Mouse (Mus musculus) thymus, postnatal 25 days (tissue): ENCODE results near the gene Cbx2.

Source experiments
- DNase-seq: peaks from one replicate; pipeline ENCODE4 v3.0.0; 2022

The Cbx2 gene

DNA sequence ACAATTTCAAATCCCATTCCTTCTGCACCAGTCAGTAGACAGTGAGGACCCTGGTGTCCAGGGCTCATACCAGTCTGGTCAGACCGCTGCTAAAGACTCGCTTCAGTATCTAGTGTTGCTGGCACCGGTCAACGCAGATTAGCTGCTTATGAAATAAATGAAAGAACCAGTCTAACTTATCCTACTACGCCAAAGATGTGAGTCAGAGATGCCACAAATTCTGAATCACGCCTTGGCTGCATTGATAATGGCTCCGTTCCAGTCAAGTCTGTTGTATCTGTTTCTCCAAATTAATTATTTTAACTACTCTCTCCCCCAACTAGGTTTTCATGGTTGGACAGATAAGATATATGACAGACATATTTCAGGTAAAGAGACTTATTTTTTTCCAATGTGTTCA, 1.6 kb upstream of the Cbx2 start:
- DNase-seq: no peak

DNA sequence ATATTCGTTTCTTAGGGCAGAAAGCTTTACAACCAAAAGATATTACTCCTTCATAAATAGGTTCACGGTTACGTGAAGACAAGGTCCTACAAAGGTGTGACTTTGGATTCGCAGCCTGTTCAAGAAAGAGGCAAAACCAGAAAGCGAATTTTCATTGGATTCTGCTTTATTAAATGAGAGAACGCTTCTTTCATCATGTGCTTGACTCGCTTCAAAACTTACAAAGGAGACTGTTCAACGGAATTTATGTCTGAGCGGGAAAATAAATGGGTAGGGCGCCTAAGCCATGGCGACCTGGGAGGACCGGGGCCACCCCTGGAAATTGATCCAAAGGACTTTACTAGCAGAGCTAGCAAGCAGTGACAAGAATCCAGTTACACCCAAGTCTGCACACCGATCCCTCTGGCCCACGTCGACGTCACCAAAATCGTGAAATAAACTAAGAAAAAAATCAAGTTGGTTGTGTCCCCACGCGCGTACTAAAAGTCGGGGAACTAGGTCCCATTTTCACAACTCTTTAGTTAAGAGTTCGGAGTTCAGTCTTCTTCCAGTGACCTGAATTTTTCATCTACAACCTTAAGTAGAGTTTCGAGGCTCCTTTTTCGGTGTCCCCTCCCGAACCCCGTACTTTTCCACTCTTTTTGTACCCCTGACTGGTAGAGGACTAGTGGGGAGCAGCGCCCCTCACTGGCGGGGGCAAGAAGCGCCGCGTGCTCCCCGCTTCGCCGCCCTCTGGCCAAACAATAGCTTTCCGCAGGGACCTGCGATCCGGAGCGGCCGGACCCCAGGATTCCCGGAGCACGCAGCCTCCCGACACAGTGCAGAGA, 481 bp upstream of the Cbx2 start:
- DNase-seq: no peak

DNA sequence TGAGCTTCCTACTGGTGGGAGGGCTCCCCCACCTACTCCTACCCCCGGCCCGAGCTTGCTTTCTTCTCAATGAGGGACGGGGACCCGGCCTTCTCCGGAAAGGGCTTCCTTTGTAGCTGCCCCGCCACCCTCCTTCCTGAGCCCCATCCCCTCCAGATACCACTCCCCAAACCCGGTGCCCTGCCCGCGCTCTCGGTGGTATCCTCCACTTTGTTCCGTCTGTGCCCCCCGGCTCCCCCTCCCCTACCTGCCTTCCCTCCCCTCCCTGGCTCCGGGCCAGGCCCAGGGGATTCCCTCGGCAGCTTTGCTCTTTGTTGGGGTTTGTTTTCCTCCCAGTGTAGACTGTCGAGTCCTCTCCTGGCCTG, 836 bp downstream of the Cbx2 start:
- peak; percentile 62 for DNase-seq

DNA sequence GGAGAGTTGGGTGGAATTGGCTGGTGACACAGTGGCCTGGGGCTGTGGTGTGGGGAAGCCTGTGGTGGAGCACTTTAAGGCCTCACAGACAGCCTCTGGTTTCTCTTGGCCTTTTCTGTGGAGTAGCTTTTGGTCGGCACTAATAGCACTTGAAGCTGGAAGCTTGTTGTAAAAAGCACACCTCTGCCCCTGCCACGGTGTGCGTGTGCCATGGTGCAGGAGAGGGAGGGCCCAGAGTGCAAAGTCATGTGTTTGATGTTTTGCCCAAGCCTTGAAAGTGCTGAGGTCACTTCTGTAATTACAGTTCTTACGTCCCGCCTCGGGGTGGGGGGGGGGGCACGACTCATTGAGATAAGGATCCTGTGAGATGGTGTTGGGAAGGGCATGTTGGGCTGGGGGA, 1.5 kb downstream of the Cbx2 start:
- DNase-seq: no peak

DNA sequence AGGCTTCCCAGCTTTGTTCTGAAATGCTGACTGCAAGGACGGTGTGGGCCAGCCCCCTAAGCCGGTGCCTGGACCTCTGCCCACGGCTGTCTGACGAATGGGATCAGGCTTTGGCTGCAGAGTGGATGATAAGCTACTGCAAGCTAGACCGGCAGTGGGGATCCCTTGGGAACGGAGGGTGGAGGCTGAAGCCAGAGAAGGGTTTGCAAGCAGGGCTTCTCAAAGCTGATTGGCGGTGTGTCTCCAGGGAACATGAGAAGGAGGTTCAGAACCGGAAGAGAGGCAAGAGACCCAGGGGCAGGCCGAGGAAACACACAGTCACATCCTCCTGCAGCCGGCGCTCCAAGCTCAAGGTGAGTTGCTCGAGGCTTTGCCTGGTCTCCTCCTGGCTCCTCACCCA, 3.4 kb downstream of the Cbx2 start:
- no peak for DNase-seq

DNA sequence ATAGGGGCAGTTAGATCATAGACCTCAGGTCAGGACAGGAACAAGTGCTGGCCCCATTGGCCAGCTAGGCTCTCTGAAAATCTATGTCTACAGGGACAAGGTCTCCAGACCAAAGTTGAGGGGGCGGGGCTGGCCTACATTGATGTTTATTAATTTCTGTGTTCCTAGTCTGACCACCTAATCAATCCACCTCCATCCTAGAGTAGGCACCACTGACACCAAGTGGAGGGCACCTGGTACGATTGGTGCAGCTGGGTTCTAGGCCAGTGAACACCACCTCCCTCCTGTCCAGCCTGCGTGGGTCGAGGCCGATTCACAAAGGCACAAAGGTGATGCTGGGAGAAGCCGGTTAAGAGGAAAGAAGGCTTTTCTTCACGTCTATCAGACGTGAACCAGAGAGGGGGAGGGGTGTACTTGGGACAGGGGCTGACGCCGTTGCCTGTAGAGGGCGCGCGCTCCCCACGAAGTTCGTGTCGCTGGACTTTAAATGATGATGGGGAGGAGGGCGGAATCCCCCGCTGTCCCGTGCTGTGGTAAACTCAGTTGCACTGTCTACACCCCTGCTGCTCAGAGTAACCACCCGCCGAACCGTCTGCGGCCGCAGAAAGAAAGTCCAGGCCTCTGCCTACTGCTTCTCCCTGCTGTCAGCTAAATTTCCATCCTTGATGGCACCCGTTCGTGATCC, 11.3 kb downstream of the Cbx2 start:
- DNase-seq: peak; percentile 87

DNA sequence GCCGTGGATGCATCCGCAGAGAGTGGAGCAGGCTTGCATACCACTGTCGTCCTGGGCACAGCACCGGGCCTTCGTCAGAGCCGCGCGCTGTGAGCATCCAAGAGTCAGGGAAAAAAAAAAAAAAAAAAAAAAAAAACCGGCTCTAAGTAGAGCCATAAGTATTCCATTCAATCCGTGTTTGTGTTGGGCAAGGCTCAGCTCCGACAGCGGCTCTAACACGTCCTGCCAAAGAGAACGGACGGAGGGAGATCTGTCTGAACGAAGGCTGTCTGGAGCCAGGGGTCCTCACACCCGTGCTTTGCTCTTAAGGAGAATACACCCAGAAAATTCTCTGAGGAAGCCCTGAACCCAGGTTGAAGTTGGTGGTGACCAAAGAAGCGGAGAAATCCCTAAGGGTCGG, 11.9 kb downstream of the Cbx2 start:
- no peak for DNase-seq

DNA sequence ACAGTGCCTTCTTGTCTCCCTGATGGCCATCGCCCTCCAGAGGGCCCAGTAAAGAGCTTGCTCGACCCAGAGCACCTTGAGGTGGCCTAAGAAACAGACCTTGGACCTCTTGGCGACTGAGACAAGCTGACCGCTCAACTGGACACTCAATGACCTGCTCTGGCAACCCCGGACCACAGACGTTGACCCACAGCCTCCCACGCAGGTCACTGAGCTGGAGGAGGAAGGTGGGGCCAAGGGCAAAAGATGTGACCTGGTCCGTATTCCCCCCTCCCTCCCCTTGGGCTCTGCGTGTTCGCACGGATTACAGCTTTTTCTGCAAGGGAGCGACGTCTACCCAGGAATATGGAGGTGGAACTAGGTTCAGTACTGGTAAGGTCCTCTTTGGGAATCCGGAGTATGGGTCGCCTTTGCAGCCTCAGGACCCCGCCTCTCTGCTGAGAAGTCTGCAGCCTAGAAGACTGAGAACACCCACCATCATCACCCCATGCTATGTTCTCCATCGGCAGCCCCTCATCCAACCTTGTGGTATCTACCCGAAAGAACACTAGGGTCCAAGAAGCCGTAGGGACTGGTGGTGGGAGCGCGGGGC, 12.4 kb downstream of the Cbx2 start:
- no peak for DNase-seq

DNA sequence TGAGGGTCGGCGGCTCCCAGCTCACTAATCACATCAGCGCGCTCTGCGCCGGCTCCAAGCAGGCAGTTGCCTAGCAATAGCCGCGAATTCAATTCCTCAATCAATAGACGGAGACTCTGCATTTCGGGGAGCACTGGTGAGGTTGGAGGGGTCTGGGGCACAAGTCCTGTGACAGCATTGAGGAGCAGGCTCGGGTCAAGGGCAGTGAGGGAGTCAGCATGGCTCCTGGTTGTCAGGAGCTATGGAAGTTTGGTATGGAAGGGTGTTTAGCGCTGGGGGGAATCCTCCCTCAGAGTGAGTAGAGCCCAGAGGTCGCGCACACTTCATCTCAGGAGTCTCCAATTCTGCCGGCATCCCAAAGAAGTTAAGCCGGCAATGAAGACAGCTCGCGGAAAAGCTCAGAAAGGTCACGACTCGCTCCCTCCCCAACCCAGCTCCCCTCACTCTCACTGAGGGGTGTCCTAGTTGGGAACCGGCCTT, 13.0 kb downstream of the Cbx2 start:
- no peak for DNase-seq

DNA sequence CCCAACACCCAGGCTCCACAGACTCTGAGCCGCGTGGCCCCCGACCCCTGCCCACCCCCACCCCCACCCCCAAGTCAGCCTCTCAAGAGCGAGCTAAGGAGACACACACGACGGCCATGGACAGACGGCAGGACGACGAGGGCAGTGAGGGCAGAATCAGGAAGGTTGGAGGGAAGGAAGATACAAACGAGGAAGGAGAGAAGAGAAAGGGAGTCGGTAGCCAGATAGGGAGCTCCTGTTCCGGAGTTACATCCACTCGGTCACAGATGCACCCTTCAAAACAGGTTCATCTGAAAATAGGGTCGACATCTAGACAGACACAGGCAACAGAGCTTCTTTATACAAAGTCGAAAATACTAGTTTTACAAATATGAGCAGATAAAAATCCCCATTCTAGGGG, 13.7 kb downstream of the Cbx2 start:
- no peak for DNase-seq

DNA sequence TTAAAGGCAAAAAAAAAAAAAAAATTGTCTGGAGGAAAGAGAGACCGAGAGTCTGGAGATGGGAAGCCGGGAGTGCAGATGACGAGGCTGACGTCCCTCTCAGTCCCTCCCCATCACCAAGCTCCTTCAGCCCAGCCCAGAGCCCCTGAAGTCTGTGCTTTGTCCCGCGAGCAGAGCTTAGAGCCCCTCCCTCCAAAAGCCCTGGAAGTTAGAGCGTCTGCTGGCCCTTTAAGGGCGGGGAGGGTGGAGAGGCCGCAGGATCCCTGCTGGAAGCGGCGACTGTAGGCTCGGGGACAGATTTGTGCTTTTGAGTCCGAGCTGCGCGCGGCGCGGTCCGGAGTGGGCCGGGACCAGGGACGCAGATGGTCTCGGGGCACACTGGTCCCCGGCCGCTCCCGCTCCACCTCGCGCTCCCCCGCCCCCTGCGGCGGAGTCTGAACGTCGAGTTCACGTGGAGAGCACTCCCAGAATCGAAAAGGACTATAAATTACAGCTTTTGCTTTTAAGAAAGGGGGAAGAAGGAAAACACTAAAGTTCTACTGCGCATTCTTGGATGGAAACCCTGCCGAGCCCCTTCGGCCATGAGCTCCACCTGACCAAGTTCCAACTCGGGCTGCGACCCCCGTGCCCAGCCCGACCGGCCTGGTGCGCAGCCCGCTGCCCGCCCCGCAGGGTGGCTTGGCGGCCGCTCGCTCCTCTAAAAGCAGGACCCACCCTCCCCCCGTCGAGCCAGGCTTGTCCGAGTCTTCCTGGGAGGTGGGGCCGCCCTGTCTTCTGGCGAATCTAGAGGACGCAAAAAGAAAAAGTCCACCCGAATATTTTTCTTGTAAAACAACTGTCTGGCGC, 14.4 kb downstream of the Cbx2 start:
- no peak for DNase-seq

DNA sequence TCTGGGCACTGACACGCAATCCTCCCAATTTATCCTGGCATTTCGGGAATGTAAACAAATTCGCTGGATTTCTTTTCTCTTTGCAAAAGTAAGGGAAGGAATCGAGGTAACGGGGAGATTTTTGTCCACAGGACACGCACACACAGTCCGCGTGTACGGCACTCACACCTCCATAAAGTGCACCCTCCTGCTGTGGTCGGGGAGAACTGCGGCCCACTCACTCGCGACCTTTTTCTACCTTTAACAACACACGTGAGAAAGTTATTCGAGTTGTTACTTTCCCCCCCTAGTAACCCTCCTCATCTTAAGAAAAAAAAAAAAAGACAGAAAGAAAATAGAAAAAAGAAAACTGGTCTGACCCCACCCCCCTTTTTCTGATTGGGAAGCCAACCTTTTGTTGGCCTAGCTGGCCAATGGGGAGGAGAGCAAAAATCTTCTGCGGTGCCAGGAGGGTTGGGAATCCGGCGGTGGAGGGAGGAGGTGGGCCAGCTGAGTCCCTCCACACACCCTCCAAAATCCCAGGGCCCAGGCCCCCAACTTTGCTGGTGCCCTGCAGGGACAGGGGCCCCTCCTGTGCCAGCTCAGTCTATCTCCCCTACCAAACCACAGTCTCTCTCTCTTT, 15.1 kb downstream of the Cbx2 start:
- DNase-seq: no peak

DNA sequence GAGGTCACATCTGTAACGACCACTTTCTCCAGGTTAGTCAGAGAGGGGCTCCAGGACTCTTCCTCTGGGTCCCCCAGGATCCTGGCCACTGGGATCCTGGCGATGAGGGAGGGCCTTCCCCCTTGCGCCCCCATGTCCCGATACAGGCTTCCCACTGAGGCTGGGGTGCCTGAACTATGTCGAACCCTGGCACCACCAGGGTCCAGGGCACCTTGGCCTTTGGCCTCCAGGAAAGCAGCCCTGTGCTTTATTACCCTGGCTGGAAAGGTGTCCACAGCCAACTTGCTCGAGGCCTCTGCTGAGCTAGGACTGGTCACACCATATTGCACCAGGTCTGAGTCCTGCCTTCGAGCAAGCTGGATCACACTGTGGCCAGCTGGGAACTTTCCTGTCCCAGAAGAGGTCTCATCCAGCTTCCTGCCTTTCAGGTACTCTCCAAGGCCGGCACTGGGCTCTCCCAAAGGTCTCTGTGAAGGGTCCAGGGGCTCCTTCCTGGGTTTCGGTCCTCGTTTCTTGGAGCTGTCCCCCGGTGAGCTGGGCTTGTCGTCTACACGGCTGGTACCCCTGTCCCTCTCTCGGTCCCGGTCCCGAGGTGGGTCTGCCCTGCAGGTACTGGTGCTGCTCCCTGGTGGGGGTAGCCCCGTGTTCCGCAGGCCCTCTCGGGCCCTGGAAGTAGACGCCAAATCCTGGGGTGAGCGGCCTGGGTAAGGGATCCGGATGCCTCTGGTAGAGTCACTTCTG, 16.2 kb downstream of the Cbx2 start:
- no peak for DNase-seq

DNA sequence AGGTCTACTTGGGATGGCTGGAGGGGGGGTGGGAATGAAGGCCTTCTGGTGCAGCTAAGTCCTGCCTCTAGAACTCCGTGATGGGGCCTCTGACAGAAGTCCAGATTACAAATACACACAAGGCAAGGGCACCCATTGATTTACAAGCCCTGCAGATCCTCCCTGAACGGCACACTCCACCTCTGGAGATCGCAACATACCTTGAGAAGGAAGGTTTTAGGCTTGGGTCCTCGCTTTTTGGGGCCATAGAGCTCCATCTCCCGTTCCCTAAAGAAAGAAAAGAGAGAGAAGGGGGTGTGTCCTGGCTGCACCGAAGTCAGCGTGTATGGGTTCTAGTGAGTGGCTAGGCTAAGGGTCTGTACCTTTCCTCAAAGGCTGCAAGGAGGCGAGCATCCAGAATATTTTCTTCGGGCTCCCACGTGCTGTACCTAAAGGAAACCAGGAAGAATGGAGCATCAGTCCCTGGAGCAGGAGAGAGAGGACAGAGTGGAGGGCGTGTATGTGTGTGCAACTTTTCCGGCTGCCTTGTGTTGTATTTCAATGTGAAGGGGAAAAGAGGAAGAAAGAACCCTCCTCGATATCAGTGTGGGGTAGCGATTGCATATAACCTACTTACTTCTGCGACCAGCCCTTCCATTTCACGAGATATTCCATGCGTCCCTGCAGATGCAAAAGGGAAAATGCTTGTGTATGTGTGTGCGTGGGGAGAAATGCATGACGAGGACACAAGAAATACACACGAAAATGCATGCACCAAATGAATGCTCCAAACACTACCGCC, 17.2 kb downstream of the Cbx2 start:
- DNase-seq: no peak

DNA sequence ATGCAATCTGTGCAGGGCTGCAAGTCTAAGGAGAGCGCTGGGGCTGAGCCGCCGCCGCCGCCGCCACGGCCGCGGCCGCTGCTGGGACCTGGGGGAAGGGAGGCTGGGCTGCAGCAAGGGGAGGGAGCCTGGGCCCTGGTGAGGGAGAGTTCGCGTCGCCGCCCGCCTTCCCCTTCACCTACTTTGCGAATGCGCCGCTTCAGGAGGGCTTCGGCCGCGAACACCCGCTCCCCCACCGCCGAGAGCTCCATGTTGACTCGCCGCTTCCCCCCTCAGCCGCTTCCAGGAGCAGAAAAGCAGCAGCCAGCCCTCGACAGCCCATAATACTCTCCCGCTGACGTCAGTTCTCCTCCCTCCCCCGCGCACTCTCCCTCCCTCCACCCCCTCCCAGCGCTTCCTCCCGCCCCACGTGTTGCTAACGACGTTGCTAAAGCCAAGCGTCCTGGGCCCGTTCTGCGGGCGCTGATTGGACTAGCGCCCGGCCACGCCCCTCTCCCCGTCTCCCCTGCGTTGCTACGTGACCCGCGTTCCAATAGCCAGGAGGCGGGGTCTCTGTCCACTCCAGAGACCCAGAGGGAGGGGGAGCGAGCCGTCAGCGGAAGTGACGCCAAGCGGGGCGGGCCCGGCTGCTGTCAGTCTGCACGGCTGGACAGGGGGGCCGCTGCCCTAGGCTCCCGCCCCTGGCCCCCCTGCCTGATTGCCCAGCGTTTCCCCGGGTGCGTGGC, 18.0 kb downstream of the Cbx2 start, which contains the start of gene Cbx8:
Cbx8 (minus strand) TSS at position 370 of the 725 bp plus-strand sequence.
- peak; percentile 99 for DNase-seq

DNA sequence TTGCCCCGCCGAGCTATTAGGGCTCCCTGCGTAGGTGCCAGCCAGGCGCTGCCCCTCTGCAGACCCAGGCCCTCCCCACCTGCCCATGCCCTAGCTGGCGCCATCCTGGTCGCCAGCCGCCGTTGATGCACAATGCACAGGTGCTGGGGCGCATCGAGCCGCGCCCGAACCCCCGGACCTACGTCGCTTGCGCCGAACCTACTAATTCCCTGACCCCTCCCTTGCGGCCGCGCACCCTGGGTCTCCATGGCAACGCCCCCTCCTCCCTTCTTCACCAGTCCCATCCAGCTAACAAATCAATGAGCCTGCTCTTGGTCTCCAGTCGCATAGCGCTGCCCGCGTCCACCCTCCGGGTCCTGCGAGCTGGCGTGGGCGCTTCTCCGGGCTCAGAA, 18.6 kb downstream of the Cbx2 start:
- no peak for DNase-seq

DNA sequence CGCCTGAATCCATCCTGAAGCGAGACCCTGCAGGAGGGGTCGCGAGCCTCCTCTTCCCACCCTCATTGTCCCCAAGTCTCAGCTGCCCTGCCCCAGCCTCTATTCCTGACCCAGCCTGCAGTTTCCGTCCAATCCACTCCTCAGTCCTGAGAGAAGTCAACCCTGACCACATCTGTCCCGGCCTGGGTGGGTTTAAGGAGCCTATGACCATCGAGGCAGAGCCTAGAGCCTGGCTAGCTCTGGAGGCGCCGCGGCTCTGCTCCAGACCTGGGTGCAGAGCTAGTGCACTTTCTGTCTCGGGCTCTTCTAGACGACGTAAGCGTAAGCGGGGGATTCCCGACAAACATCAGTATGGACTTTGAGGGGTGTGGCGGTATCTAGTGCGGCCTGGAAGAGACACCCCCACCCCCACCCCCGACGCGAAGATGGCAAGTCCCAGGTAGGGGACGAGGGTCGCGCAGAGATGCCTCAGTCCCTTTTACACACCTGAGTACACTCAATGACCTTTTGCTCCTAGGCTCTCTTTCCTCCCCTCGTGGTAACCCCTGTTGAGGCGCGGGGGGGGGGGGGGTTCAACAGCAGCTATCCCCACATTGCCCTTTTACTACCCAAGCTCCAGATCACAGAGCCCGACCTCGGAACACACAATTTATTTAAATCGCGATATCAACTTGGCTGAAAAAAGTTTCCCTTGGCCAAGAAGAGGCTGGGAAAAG, 19.1 kb downstream of the Cbx2 start:
- no peak for DNase-seq

DNA sequence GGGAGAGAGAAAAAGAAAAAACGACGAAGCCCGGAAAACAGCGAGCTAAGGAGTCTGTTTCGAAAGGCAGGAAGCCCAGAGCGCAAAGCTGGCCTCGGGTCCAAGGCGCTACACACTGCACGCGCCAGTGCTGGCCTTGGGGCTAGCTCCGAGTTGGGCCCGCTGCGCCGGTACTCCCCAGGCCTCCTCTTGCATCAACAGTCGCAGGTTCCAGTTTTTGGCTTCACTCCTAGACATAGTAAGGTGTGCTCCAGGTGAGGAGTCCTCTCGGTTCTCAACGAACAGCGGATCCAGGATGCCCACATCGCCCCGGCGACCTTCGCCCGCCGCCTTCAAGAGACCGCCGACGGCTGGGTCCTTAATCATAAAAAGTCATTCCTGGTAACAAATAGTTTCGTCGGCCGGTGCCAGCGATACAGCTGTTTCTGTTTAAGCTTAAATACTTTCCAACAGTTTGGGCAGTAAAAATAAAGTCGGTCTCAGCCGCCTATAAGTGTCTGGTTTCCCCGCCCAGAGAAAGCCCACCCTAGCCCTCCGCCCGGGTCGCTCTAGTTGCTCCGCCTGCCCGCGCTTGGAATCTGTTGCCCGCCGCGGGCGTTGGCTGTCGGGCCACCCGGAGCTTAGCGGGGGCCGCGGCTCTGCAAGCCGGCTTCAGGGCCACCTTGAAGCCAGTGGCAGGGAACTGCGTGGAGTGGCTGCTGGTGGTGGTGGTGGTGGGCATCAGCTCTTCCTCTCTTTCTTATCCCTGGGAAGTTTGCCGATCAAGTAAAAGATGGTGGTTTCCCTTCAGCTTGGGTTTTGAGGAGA, 19.9 kb downstream of the Cbx2 start:
- DNase-seq: no peak

DNA sequence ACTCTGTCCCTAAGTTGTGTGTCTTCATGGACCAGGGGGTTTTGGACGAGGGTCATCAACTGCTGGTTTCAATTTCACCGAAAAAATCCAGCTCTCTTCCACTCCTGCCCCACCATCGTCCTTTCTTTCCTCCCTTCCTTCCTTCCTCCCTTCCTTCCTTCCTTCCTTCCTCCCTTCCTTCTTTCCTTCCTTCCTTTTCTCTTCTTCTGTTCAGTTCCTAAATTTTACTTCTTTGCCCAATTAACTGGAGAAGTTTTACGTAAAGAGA, 20.4 kb downstream of the Cbx2 start:
- DNase-seq: no peak
